Mouse (Mus musculus) C2C12 (cell line): ENCODE measurements at regions not wholly inside any gene's neighbourhood (a gene's known extent, or its start where the extent isn't known, plus 50 kb on each side); places are given as distances from the start of the nearest gene placed in this dataset.

Experiments used
- CEBPB ChIP-seq: IDR thresholded peaks from one replicate; pipeline ENCODE4 v1.6.1; 2011; ENCODE audit warnings: low read depth, mild to moderate bottlenecking, control low read depth, moderate library complexity
- CTCF ChIP-seq: IDR thresholded peaks from one replicate; pipeline ENCODE4 v1.5.1; 2011; ENCODE audit not compliant: control insufficient read depth, insufficient read depth, insufficient read length
- FOSL1 ChIP-seq: IDR thresholded peaks from one replicate; pipeline ENCODE4 v1.8.0; 2011; ENCODE audit warnings: mild to moderate bottlenecking, low read length; ENCODE audit not compliant: poor library complexity, insufficient read depth, severe bottlenecking
- MAX ChIP-seq: IDR thresholded peaks from one replicate; pipeline ENCODE4 v1.6.1; 2011; ENCODE audit warnings: mild to moderate bottlenecking, control low read depth
- MYOD1 ChIP-seq: IDR thresholded peaks from one replicate; pipeline ENCODE4 v1.6.1; 2011; ENCODE audit warnings: low read depth; ENCODE audit not compliant: control insufficient read depth, insufficient read length
- MYOG ChIP-seq: IDR thresholded peaks from one replicate; pipeline ENCODE4 v1.6.1; 2011; ENCODE audit not compliant: control insufficient read depth, insufficient read length; ENCODE audit errors: extremely low read depth
- USF1 ChIP-seq: IDR thresholded peaks from one replicate; pipeline ENCODE4 v1.6.1; 2011; ENCODE audit warnings: low read depth, mild to moderate bottlenecking, control low read depth, moderate library complexity

DNA sequence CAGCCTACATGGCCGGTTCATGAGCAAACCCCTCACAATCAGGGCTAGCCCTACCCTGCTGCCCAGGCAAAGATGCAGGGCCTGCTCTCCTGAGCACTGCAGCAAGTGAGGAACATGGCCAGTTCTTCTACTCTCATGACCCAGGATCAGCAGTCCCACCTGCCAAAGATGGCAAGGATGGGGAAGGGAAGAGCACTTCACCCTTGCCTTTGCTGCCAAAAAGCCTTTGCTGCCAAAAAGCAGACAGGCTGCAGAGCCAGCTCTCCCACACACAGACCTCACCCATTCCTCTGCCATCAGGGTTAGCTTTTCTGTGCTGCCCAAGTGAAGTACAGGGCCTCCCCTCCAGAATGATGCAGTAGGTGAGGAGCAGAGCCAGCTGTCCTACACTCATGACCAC lies 117.5 kb upstream of the Mon1b start:
- TF ChIP-seq CTCF, result no peak
- no peak for TF ChIP-seq USF1
- no peak for TF ChIP-seq FOSL1
- TF ChIP-seq CEBPB, result no peak
- no peak for TF ChIP-seq MAX
- TF ChIP-seq MYOD1, result no peak
- no peak for TF ChIP-seq MYOG
